Mouse (Mus musculus): Measurements from ENCODE around the gene Stra6l.

Stra6l gene

GRCm38 (mm10) chr4:45911876-45912275, 63.4 kb downstream of the Stra6l start:
- no peak for DNase-seq (ENCODE audit: low read depth, low spot score)

GRCm38 (mm10) chr4:45917091-45917490, 68.6 kb downstream of the Stra6l start:
- no peak for DNase-seq (ENCODE audit: low read depth, low spot score)

GRCm38 (mm10) chr4:45921663-45922435, 73.4 kb downstream of the Stra6l start:
- DNase-seq (ENCODE audit: low read depth, low spot score) = no peak

GRCm38 (mm10) chr4:45924011-45924410, 75.5 kb downstream of the Stra6l start:
- DNase-seq (ENCODE audit: low read depth, low spot score) = no peak

- no peak for DNase-seq (ENCODE audit: low read depth, low spot score)
These were observed 80.1 kb downstream of the Stra6l start for GRCm38 (mm10) chr4:45928561-45928960.

All from skeletal muscle tissue, adult 2 months (tissue).